Mouse (Mus musculus): ENCODE data around the gene Ilf2. TPM values are rescaled to one million over a fixed set of nuclear protein-coding genes. Genes with fewer than 3 reads are reported as not detected.
A peak's percentile ranks its signal among the peaks of the same experiment; 100 is the strongest.

Ilf2 gene
- polyA plus RNA-seq, 1 experiment from 2014 or later = 260 TPM

GRCm38 (mm10) chr3:90495850-90496525, 20.1 kb downstream of the Ilf2 start:
- Histone ChIP-seq H3K4me3 (ENCODE audit: low read depth, low read length) (no peak overlapping the region), H3K9me3 (replicated peaks; ENCODE audit: control insufficient read depth, low read length, poor library complexity, severe bottlenecking) (no peaks in the 10 kb centered on the region), H3K4me1 (ENCODE audit: control insufficient read depth, insufficient read depth, low read length) (no peaks in the 10 kb centered on the region; the same call in 1 of the 2 replicates), H3K36me3 (ENCODE audit: control insufficient read depth, insufficient read depth, low read length) (peaks cover 21% of the 10 kb centered on the region), H3K27ac (ENCODE audit: low read length) (no peak overlapping the region), H3K9ac (ENCODE audit: low read depth, low read length) (no peak overlapping the region), H3K4me2 (ENCODE audit: low read length) (no peak overlapping the region), H3K27me3 (ENCODE audit: control insufficient read depth, insufficient read depth, low read depth, low read length) (no peaks in the 10 kb centered on the region)
- WGBS = 91% methylated on average over 7 of the region's 7 CpGs
- no peak for ATAC-seq

- H3K27me3 ChIP-seq (ENCODE audit: control insufficient read depth, insufficient read depth, low read depth, low read length) = no peaks in the 10 kb centered on the region
- no peaks in the 10 kb centered on the region for H3K9me3 ChIP-seq (replicated peaks; ENCODE audit: control insufficient read depth, low read length, poor library complexity, severe bottlenecking)
- no peak for ATAC-seq
- no peak overlapping the region for H3K4me2 ChIP-seq (ENCODE audit: low read length)
- no peaks in the 10 kb centered on the region; the same call in 1 of the 2 replicates for H3K4me1 ChIP-seq (ENCODE audit: control insufficient read depth, insufficient read depth, low read length)
- H3K36me3 ChIP-seq (ENCODE audit: control insufficient read depth, insufficient read depth, low read length) = peaks cover 30% of the 10 kb centered on the region
- no peak overlapping the region for H3K27ac ChIP-seq (ENCODE audit: low read length)
- H3K4me3 ChIP-seq (ENCODE audit: low read depth, low read length) = no peak overlapping the region
- no peak overlapping the region for H3K9ac ChIP-seq (ENCODE audit: low read depth, low read length)
Measured at GRCm38 (mm10) chr3:90497597-90497996, 21.7 kb downstream of the Ilf2 start.

GRCm38 (mm10) chr3:90503444-90503843, 27.5 kb downstream of the Ilf2 start:
- 67% methylated on average over 4 of the region's 4 CpGs for WGBS
- Histone ChIP-seq H3K36me3 (ENCODE audit: control insufficient read depth, insufficient read depth, low read length) (peaks cover 26% of the 10 kb centered on the region), H3K9ac (ENCODE audit: low read depth, low read length) (no peak overlapping the region), H3K27me3 (ENCODE audit: control insufficient read depth, insufficient read depth, low read depth, low read length) (no peaks in the 10 kb centered on the region), H3K4me2 (ENCODE audit: low read length) (no peak overlapping the region), H3K9me3 (replicated peaks; ENCODE audit: control insufficient read depth, low read length, poor library complexity, severe bottlenecking) (no peaks in the 10 kb centered on the region), H3K27ac (ENCODE audit: low read length) (no peak overlapping the region), H3K4me3 (ENCODE audit: low read depth, low read length) (no peak overlapping the region), H3K4me1 (ENCODE audit: control insufficient read depth, insufficient read depth, low read length) (peaks cover 24% of the 10 kb centered on the region)
- no peak for ATAC-seq

- 96% methylated on average over 5 of the region's 5 CpGs for WGBS
- Histone ChIP-seq H3K4me2 (ENCODE audit: low read length) (no peak overlapping the region), H3K36me3 (ENCODE audit: control insufficient read depth, insufficient read depth, low read length) (peaks cover 22% of the 10 kb centered on the region), H3K4me1 (ENCODE audit: control insufficient read depth, insufficient read depth, low read length) (peaks cover 26% of the 10 kb centered on the region), H3K27me3 (ENCODE audit: control insufficient read depth, insufficient read depth, low read depth, low read length) (no peaks in the 10 kb centered on the region), H3K4me3 (ENCODE audit: low read depth, low read length) (no peak overlapping the region), H3K27ac (ENCODE audit: low read length) (no peak overlapping the region), H3K9me3 (replicated peaks; ENCODE audit: control insufficient read depth, low read length, poor library complexity, severe bottlenecking) (no peaks in the 10 kb centered on the region), H3K9ac (ENCODE audit: low read depth, low read length) (no peak overlapping the region)
- ATAC-seq = no peak
Measured at GRCm38 (mm10) chr3:90505216-90505615, 29.3 kb downstream of the Ilf2 start.

- Histone ChIP-seq H3K4me1 (ENCODE audit: control insufficient read depth, insufficient read depth, low read length) (peaks cover 26% of the 10 kb centered on the region), H3K4me3 (ENCODE audit: low read depth, low read length) (no peak overlapping the region), H3K27ac (ENCODE audit: low read length) (no peak overlapping the region), H3K9me3 (replicated peaks; ENCODE audit: control insufficient read depth, low read length, poor library complexity, severe bottlenecking) (no peaks in the 10 kb centered on the region), H3K9ac (ENCODE audit: low read depth, low read length) (no peak overlapping the region), H3K27me3 (ENCODE audit: control insufficient read depth, insufficient read depth, low read depth, low read length) (no peaks in the 10 kb centered on the region), H3K36me3 (ENCODE audit: control insufficient read depth, insufficient read depth, low read length) (peaks cover 19% of the 10 kb centered on the region), H3K4me2 (ENCODE audit: low read length) (no peak overlapping the region)
- ATAC-seq = no peak
- WGBS = 94% methylated on average over 3 of the region's 3 CpGs
Measured at GRCm38 (mm10) chr3:90506362-90506761, 30.4 kb downstream of the Ilf2 start.

GRCm38 (mm10) chr3:90508287-90508949, 32.5 kb downstream of the Ilf2 start:
- no peak for ATAC-seq

GRCm38 (mm10) chr3:90508950-90509746, 33.2 kb downstream of the Ilf2 start, which contains the start of gene Chtop:
Gene Chtop (minus strand): TSS chr3:90509498.
- peak; percentile 91 for ATAC-seq

More at GRCm38 (mm10) chr3:90508287-90508949, 32.5 kb downstream of the Ilf2 start:
- 3% methylated on average over 20 of the region's 20 CpGs for WGBS
- Histone ChIP-seq H3K27ac (ENCODE audit: low read length) (peak overlapping the region; percentile 98), H3K4me1 (ENCODE audit: control insufficient read depth, insufficient read depth, low read length) (peaks cover 24% of the 10 kb centered on the region), H3K9ac (ENCODE audit: low read depth, low read length) (peak overlapping the region; percentile 99), H3K9me3 (replicated peaks; ENCODE audit: control insufficient read depth, low read length, poor library complexity, severe bottlenecking) (no peaks in the 10 kb centered on the region), H3K4me2 (ENCODE audit: low read length) (peak overlapping the region; percentile 75), H3K27me3 (ENCODE audit: control insufficient read depth, insufficient read depth, low read depth, low read length) (peaks cover 10% of the 10 kb centered on the region), H3K36me3 (ENCODE audit: control insufficient read depth, insufficient read depth, low read length) (peaks cover 9% of the 10 kb centered on the region; the same call in 1 of the 2 replicates), H3K4me3 (ENCODE audit: low read depth, low read length) (peak overlapping the region; percentile 98)

GRCm38 (mm10) chr3:90509747-90510123, 33.8 kb downstream of the Ilf2 start:
- Histone ChIP-seq H3K4me2 (ENCODE audit: low read length) (peak overlapping the region; percentile 61), H3K36me3 (ENCODE audit: control insufficient read depth, insufficient read depth, low read length) (0 out of 2 replicates have a peak, but pooled peaks cover 7% of the 10 kb centered on the region), H3K4me3 (ENCODE audit: low read depth, low read length) (peak overlapping the region; percentile 98), H3K9me3 (replicated peaks; ENCODE audit: control insufficient read depth, low read length, poor library complexity, severe bottlenecking) (no peaks in the 10 kb centered on the region), H3K9ac (ENCODE audit: low read depth, low read length) (no peak overlapping the region), H3K27me3 (ENCODE audit: control insufficient read depth, insufficient read depth, low read depth, low read length) (peaks cover 22% of the 10 kb centered on the region), H3K4me1 (ENCODE audit: control insufficient read depth, insufficient read depth, low read length) (peaks cover 21% of the 10 kb centered on the region), H3K27ac (ENCODE audit: low read length) (peak overlapping the region; percentile 98)
- peak; percentile 41 for ATAC-seq
- WGBS = 13% methylated on average over 2 of the region's 2 CpGs

More at GRCm38 (mm10) chr3:90508950-90509746, 33.2 kb downstream of the Ilf2 start, which contains the start of gene Chtop:
- Histone ChIP-seq H3K27ac (ENCODE audit: low read length) (peak within 1 kb of the TSS; percentile 98), H3K4me3 (ENCODE audit: low read depth, low read length) (peak within 1 kb of the TSS; percentile 98), H3K36me3 (ENCODE audit: control insufficient read depth, insufficient read depth, low read length) (peaks cover 9% of the 10 kb centered on the region; the same call in 1 of the 2 replicates), H3K9me3 (replicated peaks; ENCODE audit: control insufficient read depth, low read length, poor library complexity, severe bottlenecking) (no peaks in the 10 kb centered on the region), H3K4me2 (ENCODE audit: low read length) (peak within 1 kb of the TSS; percentile 75), H3K9ac (ENCODE audit: low read depth, low read length) (peak within 1 kb of the TSS; percentile 99), H3K27me3 (ENCODE audit: control insufficient read depth, insufficient read depth, low read depth, low read length) (peaks cover 18% of the 10 kb centered on the region), H3K4me1 (ENCODE audit: control insufficient read depth, insufficient read depth, low read length) (peaks cover 20% of the 10 kb centered on the region)
- under 1% methylated on average over 65 of the region's 66 CpGs for WGBS

Data from midbrain, embryonic 16.5 days (tissue).